Mouse (Mus musculus): ENCODE measurements around the gene Prss35.

GRCm38 (mm10) chr9:86717119-86717518, 26.3 kb upstream of the Prss35 start:
- TF ChIP-seq POLR2A (IDR thresholded peaks at IDR 0.05; ENCODE audit: insufficient read length, low read depth) (no peak), MAX (IDR thresholded peaks at IDR 0.05; ENCODE audit: low read depth) (no peak), USF1 (IDR thresholded peaks at IDR 0.05; ENCODE audit: low read depth) (no peak), CEBPB (IDR thresholded peaks at IDR 0.05; ENCODE audit: insufficient read depth, poor library complexity, severe bottlenecking) (no peak)

Measured in myocyte (in vitro differentiated cells).